Mouse (Mus musculus): Measurements from ENCODE around the gene Rbm43.
"Not testable (repeated sequence)": the region's sequence is repeated elsewhere in the genome, so short reads cannot be mapped to it uniquely, and the experiment has no call there.

Gene Rbm43

DNA sequence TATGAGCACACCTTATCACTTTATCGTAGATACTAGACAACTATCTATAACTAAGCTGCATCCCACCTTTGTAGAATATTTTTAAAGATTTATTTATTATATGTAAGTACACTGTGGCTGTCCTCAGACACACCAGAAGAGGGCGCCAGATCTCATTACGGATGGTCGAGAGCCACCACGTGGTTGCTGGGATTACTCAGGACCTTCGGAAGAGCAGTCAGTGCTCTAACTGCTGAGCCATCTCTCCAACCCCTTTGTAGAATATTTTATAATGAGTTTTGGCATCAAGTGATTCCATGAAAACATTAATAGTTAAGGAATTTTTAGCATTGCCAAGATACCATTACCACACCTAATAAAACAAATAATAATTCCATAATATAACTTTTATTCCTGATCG lies 20.4 kb downstream of the Rbm43 start:
- no peak for DNase-seq (ENCODE audit: low read depth, low spot score)

DNA sequence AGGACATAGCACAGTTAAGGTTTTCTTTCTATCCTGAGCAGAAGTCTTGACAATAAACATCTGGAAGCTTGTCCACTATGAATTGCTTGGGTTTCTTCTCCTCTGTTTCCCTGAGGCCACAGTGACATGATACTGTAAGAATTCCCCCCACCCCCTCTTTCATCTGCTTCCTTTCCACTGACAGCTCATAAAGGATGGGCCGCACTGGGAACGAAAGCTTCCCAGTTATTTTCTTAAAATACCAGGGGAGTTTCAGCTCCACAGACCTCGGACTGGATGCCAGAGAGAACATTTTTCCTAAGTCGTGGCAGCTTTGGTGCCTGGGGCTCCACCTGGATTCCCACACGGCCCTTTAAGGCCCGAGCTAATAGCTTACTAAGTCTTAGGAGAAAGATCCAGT lies 22.2 kb downstream of the Rbm43 start:
- DNase-seq (ENCODE audit: low read depth, low spot score) = no peak

GRCm38 (mm10) chr2:51911864-51912263 lies 23.1 kb downstream of the Rbm43 start:
- DNase-seq (ENCODE audit: low read depth, low spot score) = no peak

DNA sequence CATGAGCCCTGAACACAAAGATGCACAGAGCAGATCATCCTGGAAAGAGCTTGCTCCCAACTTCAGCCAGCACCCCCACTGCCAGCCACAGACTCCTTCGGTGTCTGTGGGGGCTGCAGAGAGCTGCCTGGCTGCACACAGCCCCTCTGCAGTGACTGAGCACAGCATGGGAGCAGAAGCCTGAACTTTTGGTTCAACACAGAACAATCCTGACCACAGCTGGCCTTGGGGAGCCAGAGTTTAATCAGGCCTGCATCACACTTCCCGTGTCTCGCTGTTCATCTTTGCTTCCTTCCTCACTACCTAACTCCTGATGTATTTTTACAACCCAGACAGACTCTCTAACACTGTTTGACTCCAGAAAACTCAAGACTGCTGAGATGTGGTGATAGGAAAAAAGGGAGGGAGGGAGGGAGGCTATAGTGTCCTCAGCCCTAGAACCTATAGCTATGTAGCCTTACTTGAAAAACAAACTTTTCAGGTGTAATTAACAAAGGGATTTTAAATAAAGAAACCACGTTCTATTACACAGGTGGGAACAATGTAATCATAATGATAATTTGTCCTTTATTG lies 27.3 kb downstream of the Rbm43 start:
- DNase-seq (ENCODE audit: low read depth, low spot score) = no peak

DNA sequence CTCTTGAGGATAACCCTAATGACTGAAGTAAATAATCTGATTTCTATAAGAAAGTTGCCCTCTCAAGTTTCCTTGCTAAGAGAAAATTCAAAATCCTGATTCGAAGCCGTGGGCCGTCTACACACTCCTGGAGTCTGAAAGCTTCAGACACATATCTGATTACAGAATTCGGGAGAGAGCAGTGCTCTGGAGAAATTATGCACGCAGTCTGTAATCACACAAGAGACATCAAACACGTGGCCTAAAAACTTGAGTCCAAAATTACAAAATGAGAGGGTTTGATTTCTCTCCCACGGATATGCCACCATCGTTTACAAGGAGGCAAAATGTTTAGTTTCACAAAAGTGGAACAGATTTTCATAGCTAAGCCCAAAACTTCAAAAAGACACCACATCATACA lies 29.3 kb downstream of the Rbm43 start:
- no peak for DNase-seq (ENCODE audit: low read depth, low spot score)

DNA sequence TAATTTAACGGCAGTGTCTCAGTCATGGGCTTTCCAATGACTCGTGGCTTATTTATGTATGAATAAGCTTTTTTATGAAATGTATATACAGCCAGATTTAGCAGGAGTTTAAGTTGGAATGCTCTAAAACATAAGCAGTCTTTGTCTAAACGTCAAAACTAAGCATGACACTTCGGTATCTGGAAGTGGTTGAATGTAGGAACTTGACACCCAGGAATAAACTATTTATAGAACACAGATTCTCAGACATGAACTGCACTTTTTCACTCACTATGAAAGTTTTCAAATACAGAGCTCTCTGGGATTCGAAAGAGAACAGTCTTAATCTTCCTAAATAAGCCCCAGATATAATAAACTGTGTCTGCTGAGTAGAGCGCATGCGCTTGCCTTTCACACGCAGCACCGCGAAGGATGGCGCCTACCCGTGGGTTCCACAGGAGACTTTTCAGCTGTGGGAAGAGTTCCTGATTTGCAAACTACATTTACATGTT lies 42.5 kb downstream of the Rbm43 start:
- no peak for DNase-seq (ENCODE audit: low read depth, low spot score)

GRCm38 (mm10) chr2:51890961-51891360 lies 44.0 kb downstream of the Rbm43 start:
- no peak for DNase-seq (ENCODE audit: low read depth, low spot score)

DNA sequence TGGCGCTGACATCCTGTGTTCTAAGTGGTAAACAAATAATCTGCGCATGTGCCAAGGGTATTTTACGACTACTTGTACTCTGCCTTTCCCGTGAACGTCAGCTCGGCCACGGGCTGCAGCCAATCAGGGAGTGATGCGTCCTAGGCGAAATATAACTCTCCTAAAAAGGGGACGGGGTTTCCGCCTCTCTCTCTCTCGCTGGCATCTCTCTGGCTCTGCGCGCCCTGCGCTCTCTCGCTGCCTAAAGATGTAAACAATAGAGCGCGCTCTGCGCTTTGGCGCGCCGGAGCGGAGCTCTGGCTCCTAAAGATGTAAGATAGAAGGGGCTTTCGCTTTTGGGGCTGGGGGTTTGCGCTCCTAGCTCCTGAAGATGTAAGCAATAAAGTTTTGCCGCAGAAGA lies 44.8 kb downstream of the Rbm43 start:
- DNase-seq (ENCODE audit: low read depth, low spot score) = not testable (repeated sequence)

DNA sequence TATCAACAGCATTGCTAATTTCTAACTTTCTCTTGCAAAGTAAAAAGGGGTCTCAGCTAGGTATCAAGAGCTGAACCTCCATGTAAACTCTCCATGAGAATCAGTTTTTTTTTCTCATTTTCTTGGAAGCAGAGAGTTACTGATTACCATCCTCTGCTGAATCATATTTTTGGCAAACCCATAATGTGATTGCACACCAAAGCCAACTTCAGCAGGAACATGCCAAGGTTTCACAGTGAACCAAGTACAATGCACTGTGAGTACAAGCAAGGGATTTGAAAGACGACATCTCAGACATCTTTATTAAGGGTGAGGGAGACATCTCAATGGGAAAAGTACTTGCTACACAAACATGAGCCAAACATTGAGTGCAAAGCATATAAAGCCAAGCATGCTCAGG lies 54.8 kb downstream of the Rbm43 start:
- DNase-seq (ENCODE audit: low read depth, low spot score) = no peak
